Mouse (Mus musculus): Measurements from ENCODE around the gene AC129217.1. TPM values are rescaled to one million over a fixed set of nuclear protein-coding genes. Genes with fewer than 3 reads are reported as not detected.

The AC129217.1 gene
- polyA plus RNA-seq, 1 experiment from 2014 or later: not detected

DNA sequence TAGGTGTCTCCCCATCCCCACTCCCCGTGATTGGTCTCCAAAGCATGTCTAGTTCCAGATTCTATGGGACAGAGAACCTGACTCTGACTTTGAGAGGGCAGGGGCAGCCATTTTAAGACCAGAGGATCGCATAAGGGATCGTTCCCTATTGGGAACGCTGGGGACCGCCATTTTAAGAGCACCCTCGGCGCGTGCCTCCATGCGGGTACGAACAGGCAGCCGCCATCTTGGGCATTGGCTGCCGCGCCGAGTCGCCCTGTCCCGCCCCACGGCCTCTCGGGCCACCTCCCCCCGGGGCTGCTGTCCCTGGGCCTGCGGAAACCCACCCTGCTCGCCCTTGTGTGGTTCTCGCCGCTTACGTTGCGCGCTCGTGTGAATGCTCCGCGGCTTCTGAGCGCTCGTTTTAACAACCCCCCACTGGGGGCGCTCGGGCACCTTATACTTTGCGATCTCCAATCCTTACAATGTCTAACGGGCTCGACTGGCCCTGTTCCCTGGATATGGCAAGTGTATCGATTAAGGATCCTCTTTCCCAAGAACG lies 7.7 kb downstream of the AC129217.1 start, which contains the start of gene Bscl2:
Gene Bscl2, plus strand, starts transcription at position 217 of the 541 bp plus-strand sequence.
- peak; percentile 89 for DNase-seq (ENCODE audit: low spot score)
- under 1% methylated on average over 37 of the region's 38 CpGs for WGBS
- peak; percentile 74 for ATAC-seq (ENCODE audit: low FRiP score)
- Histone ChIP-seq H3K9me3 (ENCODE audit: control insufficient read depth, low read length) (no peaks in the 10 kb centered on the region), H3K9ac (ENCODE audit: low read depth, low read length) (peak within 1 kb of the TSS; percentile 76), H3K4me1 (replicated peaks; ENCODE audit: control insufficient read depth, insufficient read depth, low read length) (peaks cover 6% of the 10 kb centered on the region; the same call in 1 of the 2 replicates), H3K4me3 (ENCODE audit: low read depth, low read length) (peak within 1 kb of the TSS; percentile 48), H3K27me3 (ENCODE audit: control insufficient read depth, insufficient read depth, low read length) (no peaks in the 10 kb centered on the region), H3K4me2 (replicated peaks; ENCODE audit: low read depth, low read length) (peak within 1 kb of the TSS; percentile 82), H3K27ac (ENCODE audit: low read depth, low read length) (peak within 1 kb of the TSS; percentile 97), H3K36me3 (ENCODE audit: control insufficient read depth, insufficient read depth, low read length) (peaks cover 6% of the 10 kb centered on the region)

DNA sequence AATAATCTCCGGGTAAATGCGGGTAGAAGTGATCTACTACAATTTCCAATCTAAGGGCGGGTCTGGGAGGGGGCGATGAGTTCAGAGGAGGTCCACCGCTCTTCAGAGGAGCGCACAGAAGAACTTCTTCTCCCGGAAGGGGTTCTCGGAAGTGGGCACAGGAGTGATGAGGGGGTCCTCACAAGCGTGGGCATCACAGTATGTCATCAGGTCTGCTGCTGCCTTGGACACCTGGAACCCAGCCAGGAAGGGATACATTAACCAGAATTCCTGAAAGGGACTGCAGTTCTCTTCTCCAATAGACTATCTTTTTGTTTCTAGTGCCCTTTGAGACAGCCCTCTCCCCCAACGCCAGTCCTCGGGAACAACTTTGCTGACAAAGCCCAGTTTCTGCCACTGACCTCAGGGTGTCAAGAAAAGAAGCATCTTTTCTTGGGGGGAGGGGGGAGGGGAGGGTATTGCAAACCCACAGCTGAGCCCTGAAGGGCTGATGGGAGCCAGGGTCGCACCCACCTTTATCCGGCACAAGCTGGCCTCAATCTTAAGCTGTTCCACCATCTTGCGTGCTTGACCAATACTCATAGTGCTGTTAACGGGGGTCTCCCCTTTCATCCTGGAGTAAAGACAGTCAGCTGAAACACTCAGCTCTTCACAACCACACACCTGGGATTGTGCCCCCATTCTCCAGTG lies 8.6 kb downstream of the AC129217.1 start:
- no peaks in the 10 kb centered on the region for H3K27me3 ChIP-seq (ENCODE audit: control insufficient read depth, insufficient read depth, low read length)
- ATAC-seq (ENCODE audit: low FRiP score): peak; percentile 20; the same call in 1 of the 2 replicates
- H3K4me2 ChIP-seq (replicated peaks; ENCODE audit: low read depth, low read length): peak overlapping the region; percentile 82
- no peaks in the 10 kb centered on the region for H3K9me3 ChIP-seq (ENCODE audit: control insufficient read depth, low read length)
- H3K36me3 ChIP-seq (ENCODE audit: control insufficient read depth, insufficient read depth, low read length): peaks cover 3% of the 10 kb centered on the region; the same call in 1 of the 2 replicates
- WGBS: 17% methylated on average over 15 of the region's 15 CpGs
- peak overlapping the region; percentile 76 for H3K9ac ChIP-seq (ENCODE audit: low read depth, low read length)
- H3K27ac ChIP-seq (ENCODE audit: low read depth, low read length): peak overlapping the region; percentile 97
- peak; percentile 58 for DNase-seq (ENCODE audit: low spot score)
- H3K4me1 ChIP-seq (replicated peaks; ENCODE audit: control insufficient read depth, insufficient read depth, low read length): peaks cover 6% of the 10 kb centered on the region; the same call in 1 of the 2 replicates
- peak overlapping the region; percentile 48 for H3K4me3 ChIP-seq (ENCODE audit: low read depth, low read length)

DNA sequence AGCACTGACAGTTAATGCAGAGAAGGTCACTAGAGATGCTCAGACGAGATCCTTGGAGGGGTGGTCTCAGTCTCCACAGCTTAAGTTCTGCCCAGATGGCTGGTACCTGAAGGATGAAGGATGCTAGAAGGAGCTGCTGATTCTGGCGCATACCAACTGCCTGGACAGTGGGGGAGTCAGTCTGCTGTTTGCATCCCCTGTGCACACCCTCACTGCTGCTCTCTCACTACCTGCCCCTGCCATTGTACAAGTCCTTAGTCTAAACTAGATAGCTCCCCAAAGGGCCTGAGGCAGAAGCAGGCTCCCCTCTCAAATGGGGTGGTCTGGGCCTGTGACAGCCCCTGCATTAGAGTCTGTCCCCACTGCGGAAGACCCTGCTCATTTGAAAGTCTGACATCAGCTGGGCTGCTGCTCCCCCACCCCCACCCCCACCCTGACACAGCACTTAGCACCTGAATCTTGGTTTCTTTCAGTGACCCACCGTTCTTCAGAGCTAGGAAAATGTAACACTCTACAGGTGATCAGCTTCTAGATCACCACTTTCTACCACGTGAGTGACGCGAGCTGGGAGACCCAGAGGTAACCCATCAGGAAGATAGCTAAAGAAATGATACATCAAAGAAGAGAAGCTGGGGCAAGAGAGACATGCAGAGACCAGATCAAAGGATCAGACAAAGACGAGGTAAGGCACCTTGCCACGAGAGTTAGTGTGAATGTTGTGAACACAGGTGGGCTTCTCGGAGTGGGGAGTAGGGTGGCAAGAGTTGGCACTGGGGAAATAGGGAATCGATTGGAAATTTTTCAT lies 9.7 kb downstream of the AC129217.1 start, which contains the start of gene Gng3:
Gene Gng3, minus strand, starts transcription at position 92 of the 805 bp plus-strand sequence.
- DNase-seq (ENCODE audit: low spot score): peak; percentile 80
- no peaks in the 10 kb centered on the region for H3K9me3 ChIP-seq (ENCODE audit: control insufficient read depth, low read length)
- H3K27me3 ChIP-seq (ENCODE audit: control insufficient read depth, insufficient read depth, low read length): no peaks in the 10 kb centered on the region
- peak within 1 kb of the TSS; percentile 97 for H3K27ac ChIP-seq (ENCODE audit: low read depth, low read length)
- H3K9ac ChIP-seq (ENCODE audit: low read depth, low read length): peak within 1 kb of the TSS; percentile 76
- WGBS: 40% methylated on average over 11 of the region's 11 CpGs
- peak within 1 kb of the TSS; percentile 82 for H3K4me2 ChIP-seq (replicated peaks; ENCODE audit: low read depth, low read length)
- H3K4me3 ChIP-seq (ENCODE audit: low read depth, low read length): peak within 1 kb of the TSS; percentile 48
- ATAC-seq (ENCODE audit: low FRiP score): peak; percentile 81
- peaks cover 6% of the 10 kb centered on the region; the same call in 1 of the 2 replicates for H3K4me1 ChIP-seq (replicated peaks; ENCODE audit: control insufficient read depth, insufficient read depth, low read length)
- H3K36me3 ChIP-seq (ENCODE audit: control insufficient read depth, insufficient read depth, low read length): 0 out of 2 replicates have a peak, but pooled peaks cover 3% of the 10 kb centered on the region

DNA sequence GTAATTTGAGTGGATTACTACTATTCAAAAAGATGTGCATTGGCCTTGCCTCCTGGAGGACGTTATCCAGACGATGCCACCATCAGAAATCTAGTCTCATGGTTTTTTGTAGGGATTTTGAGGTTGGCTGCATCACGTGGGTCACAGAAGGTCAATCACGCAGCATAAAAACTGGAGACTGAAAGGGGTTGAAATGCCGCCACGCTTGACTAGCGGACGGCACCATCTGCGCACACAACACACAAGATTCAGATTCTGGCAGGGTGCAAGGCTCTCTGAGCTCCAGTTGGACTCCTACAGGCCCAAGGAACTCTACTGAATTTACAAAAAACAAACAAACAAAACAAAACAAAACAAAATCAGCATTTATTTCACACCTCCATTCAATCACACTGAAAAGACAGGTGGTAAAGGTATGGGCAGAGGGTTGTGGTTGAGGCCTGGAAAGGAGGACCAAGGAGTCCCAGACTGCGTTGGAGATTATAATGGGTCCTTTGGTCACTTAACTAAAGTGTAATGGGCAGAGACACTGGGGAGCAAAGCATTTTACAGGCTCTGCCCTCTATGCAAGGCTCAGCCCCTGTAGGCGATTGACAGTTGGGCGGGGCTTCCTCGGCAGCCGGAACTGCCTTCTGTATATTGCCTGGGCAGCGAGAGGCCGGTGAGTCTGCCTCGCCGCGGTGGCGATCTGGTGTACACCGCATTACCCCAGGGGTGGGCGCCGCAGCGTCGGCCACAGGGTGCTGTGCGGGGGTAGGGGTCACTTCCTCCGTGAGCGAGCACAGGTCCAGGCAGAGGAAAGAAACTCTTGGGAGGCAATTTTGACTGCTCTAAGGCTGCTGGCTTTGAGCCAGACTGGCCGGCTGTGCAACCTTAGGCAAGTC lies 10.6 kb downstream of the AC129217.1 start:
- peaks cover 6% of the 10 kb centered on the region; the same call in 1 of the 2 replicates for H3K4me1 ChIP-seq (replicated peaks; ENCODE audit: control insufficient read depth, insufficient read depth, low read length)
- DNase-seq (ENCODE audit: low spot score) (peak; percentile 74), ATAC-seq (ENCODE audit: low FRiP score) (peak; percentile 29)
- peak overlapping the region; percentile 82 for H3K4me2 ChIP-seq (replicated peaks; ENCODE audit: low read depth, low read length)
- no peaks in the 10 kb centered on the region for H3K36me3 ChIP-seq (ENCODE audit: control insufficient read depth, insufficient read depth, low read length)
- WGBS: 20% methylated on average over 29 of the region's 29 CpGs
- no peaks in the 10 kb centered on the region for H3K9me3 ChIP-seq (ENCODE audit: control insufficient read depth, low read length)
- no peaks in the 10 kb centered on the region for H3K27me3 ChIP-seq (ENCODE audit: control insufficient read depth, insufficient read depth, low read length)
- H3K9ac ChIP-seq (ENCODE audit: low read depth, low read length): peak overlapping the region; percentile 56
- peak overlapping the region; percentile 48 for H3K4me3 ChIP-seq (ENCODE audit: low read depth, low read length)
- H3K27ac ChIP-seq (ENCODE audit: low read depth, low read length): peak overlapping the region; percentile 97

DNA sequence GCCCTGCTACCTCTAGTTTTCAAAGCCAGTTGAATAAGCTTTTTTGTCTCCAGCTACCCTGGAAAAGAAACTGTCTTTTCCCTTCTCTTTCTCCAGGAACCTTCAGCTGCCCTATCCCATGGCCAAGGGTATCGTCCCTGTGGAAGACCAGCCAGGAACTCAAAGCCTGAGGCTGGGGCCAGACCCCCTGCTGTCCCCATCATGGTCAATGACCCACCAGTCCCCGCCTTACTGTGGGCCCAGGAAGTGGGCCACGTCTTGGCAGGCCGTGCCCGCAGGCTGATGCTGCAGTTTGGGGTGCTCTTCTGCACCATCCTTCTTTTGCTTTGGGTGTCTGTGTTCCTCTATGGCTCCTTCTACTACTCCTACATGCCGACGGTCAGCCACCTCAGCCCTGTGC lies 11.4 kb downstream of the AC129217.1 start:
- DNase-seq (ENCODE audit: low spot score): no peak
- Histone ChIP-seq H3K4me2 (replicated peaks; ENCODE audit: low read depth, low read length) (peak overlapping the region; percentile 82), H3K9me3 (ENCODE audit: control insufficient read depth, low read length) (no peaks in the 10 kb centered on the region), H3K4me1 (replicated peaks; ENCODE audit: control insufficient read depth, insufficient read depth, low read length) (peaks cover 6% of the 10 kb centered on the region; the same call in 1 of the 2 replicates), H3K27me3 (ENCODE audit: control insufficient read depth, insufficient read depth, low read length) (no peaks in the 10 kb centered on the region), H3K9ac (ENCODE audit: low read depth, low read length) (no peak overlapping the region), H3K27ac (ENCODE audit: low read depth, low read length) (0 out of 2 replicates have a peak overlapping the region, but pooled peaks have one; percentile 97), H3K4me3 (ENCODE audit: low read depth, low read length) (peak overlapping the region; percentile 48; the same call in 1 of the 2 replicates), H3K36me3 (ENCODE audit: control insufficient read depth, insufficient read depth, low read length) (no peaks in the 10 kb centered on the region)
- 92% methylated on average over 7 of the region's 7 CpGs for WGBS
- ATAC-seq (ENCODE audit: low FRiP score): no peak

DNA sequence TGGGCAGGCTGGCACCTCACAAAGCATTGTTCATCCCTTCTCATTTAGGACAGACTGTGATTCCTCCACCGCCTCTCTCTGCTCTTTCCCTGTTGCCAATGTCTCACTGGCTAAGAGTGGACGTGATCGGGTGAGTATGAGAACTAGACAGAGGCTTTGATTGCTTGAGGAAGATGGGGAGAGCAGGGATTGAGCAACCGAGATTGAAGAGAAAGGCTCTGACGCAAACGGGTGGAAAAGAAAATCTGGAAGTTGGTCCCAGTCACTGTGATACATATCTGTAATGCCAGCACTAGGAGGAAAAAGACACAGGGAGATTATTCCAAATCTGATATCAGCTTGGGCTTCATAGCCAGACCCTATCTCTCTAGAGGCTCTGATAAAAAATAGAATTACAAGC lies 13.4 kb downstream of the AC129217.1 start:
- Histone ChIP-seq H3K4me3 (ENCODE audit: low read depth, low read length) (no peak overlapping the region), H3K4me2 (replicated peaks; ENCODE audit: low read depth, low read length) (no peak overlapping the region), H3K27ac (ENCODE audit: low read depth, low read length) (no peak overlapping the region), H3K27me3 (ENCODE audit: control insufficient read depth, insufficient read depth, low read length) (no peaks in the 10 kb centered on the region), H3K9ac (ENCODE audit: low read depth, low read length) (no peak overlapping the region), H3K9me3 (ENCODE audit: control insufficient read depth, low read length) (no peaks in the 10 kb centered on the region), H3K4me1 (replicated peaks; ENCODE audit: control insufficient read depth, insufficient read depth, low read length) (peaks cover 6% of the 10 kb centered on the region; the same call in 1 of the 2 replicates), H3K36me3 (ENCODE audit: control insufficient read depth, insufficient read depth, low read length) (0 out of 2 replicates have a peak, but pooled peaks cover 9% of the 10 kb centered on the region)
- WGBS: 91% methylated on average over 6 of the region's 6 CpGs
- no peak for DNase-seq (ENCODE audit: low spot score)
- no peak for ATAC-seq (ENCODE audit: low FRiP score)

DNA sequence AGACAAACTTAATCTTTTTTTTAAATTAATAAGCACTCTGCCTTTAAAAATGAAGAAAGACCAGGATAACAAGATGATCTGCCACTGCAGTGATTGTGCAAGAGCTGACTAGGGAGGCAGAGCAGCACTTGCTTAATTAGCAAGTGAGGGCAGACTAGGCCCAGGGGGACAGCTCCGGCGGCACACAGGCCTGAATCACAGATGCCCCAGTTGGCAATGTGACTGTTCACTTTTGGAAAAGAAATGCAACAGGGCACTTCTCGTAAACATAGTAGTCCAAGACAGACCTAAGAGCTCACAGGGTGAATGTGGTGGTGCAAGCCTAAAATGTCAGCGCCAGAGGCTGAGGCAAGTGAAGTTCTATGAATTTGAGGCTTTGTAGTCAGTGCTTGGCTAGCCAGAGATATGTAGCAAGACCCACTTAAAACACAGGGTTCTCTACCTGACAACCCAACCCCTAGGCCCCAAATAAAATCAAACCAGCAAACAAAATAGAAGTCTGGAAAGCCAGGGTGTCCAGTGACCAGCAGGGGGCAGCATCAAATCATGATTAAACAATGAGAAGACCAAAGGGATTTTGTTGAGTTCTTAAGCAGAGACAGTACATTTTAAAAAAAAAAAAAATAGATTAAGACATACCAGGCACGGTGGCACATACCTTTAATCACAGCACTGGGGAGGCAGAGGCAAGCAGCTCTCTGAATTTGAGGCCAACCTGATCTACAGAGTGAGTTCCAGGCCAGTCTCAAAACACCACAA lies 15.0 kb downstream of the AC129217.1 start:
- no peak for ATAC-seq (ENCODE audit: low FRiP score)

More for the DNA sequence above, 15.0 kb downstream of the AC129217.1 start:
- no peak overlapping the region for H3K4me2 ChIP-seq (replicated peaks; ENCODE audit: low read depth, low read length)
- H3K4me1 ChIP-seq (replicated peaks; ENCODE audit: control insufficient read depth, insufficient read depth, low read length): peaks cover 6% of the 10 kb centered on the region; the same call in 1 of the 2 replicates
- WGBS: 73% methylated on average over 5 of the region's 5 CpGs
- no peaks in the 10 kb centered on the region for H3K9me3 ChIP-seq (ENCODE audit: control insufficient read depth, low read length)
- H3K9ac ChIP-seq (ENCODE audit: low read depth, low read length): no peak overlapping the region
- DNase-seq (ENCODE audit: low spot score): peak; percentile 86
- no peak overlapping the region for H3K27ac ChIP-seq (ENCODE audit: low read depth, low read length)
- no peak overlapping the region for H3K4me3 ChIP-seq (ENCODE audit: low read depth, low read length)
- no peaks in the 10 kb centered on the region for H3K27me3 ChIP-seq (ENCODE audit: control insufficient read depth, insufficient read depth, low read length)
- 0 out of 2 replicates have a peak, but pooled peaks cover 9% of the 10 kb centered on the region for H3K36me3 ChIP-seq (ENCODE audit: control insufficient read depth, insufficient read depth, low read length)

All from hindbrain, embryonic 11.5 days (tissue).